Mouse (Mus musculus) cerebellum, postnatal 14 days (tissue): ENCODE measurements around the gene Nlgn3.

Experiments used
- DNase-seq, 2 experiments: peaks; one replicate each; pipeline ENCODE4 v3.0.0; 2021; ENCODE audit warnings: mixed read lengths in 2 of 2

Gene Nlgn3

GRCm38 (mm10) chrX:101299055-101299454, at the start of gene Nlgn3:
Nlgn3 (plus strand) TSS chrX:101299168.
- DNase-seq = peak; percentile 71 to 81

DNA sequence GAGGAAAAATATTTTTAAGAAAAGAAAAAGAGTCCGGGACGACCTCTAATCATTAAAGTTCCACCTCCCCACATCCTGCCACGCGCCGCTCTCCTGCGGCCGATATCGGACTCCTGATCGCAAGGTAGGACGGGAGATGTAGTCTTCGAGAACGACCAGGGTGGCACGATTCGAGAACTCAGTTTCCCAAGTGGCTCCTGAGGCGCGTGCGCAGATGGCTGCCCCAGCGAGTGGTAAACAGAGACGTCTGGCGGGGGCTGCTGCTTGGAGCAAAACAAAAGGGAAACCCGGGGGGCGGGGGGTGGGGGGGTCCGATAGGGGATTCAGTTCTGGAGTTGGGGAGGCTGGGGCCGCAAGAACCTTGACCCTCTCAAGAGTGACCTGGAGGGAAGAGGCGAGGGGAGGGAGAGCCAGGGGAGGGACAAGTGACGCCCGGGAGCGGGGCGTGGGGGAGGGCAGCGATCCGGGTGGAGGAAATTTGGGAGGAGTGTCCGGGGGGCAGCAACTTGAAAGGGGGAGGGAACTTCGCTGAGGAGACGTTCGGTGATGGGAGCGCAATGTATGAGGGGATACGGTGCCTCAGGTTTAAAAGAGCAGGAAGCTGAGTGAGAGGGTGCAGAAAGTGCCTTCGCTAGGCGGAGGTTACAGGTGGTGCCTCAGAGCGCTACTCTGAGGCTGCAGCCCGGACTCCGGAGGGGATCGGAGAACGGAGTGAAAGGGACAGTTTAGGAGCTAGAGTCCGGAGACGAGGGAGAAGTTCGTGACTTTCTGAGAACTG, 44.8 kb upstream of the Nlgn3 start, which contains the start of gene Foxo4:
Gene Foxo4 (plus strand): TSS at position 577 of the 778 bp plus-strand sequence.
- DNase-seq = peak; percentile 89 to 90

GRCm38 (mm10) chrX:101254740-101255139, 44.2 kb upstream of the Nlgn3 start:
- DNase-seq = peak; percentile 9 to 13

- DNase-seq = peak in 1 of 2 experiments; percentile 37
These were observed 42.4 kb upstream of the Nlgn3 start for GRCm38 (mm10) chrX:101256603-101257002.

DNA sequence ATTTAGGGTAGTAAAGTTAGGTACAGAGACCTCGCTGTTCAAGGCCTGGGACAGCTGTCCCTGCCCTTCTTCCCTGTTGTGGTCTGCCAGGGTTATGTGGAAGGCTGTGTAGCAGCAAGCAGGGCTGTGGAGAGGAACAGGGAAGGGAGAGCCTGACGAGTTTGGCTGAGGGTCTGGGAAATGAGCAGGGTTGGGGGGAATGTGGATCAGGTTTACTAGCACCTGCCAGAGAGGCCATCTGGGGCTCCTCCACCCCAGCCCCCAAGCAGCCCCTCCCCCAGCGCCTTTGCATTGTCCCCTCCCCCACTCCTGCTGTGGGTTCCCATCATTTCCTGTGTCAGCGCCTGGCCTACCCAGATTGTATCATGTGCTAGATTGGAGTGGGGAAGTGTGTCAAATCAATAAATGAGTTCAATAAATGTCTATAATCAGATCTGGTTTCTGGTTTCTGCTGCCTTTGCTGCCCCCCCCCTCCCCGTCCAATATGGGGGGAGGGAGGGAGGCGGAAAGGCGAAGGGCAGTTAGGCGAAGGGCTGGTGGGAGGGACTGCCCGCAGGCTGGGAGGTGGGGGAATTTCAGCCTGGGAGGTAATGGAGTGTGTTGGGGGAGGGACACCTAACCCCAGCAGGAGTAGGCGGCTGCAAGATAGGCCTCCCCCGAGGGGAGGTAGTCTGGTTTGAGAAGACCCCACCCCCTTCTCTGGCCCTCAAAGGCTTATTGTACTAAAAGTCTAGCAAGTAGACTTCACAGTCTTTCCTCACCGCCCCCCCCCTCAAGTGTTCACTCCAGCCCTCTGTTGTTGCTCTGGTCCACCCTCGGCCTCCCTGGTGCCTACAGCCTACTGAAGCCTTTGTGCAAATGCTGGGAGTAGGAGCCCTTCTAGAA, 38.3 kb upstream of the Nlgn3 start:
- peak in 1 of 2 experiments; percentile 57 for DNase-seq

DNA sequence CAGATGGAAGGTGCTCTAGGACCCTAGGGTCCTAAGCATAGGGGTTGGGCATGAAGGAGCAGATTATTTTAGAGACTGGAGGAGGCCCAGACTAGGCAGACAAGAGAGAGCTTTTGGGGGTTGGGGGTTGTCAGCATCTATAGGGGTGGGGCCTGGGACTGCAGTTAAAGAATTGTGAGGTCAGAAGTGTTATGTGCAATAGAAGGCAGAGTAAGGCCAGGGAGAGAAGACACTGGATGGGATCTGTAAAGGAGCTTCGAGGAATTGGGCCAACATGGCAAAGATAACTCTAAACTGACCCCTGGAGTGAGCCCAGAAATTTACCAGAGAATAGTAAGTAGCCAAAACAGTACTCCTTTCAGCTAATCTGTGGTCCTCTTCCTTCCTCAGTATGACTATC, 35.1 kb upstream of the Nlgn3 start, which contains the start of gene Gm614:
Gene Gm614 (minus strand): TSS at position 101 of the 400 bp plus-strand sequence.
- no peak for DNase-seq

GRCm38 (mm10) chrX:101266631-101267030, 32.3 kb upstream of the Nlgn3 start:
- DNase-seq = no peak

DNA sequence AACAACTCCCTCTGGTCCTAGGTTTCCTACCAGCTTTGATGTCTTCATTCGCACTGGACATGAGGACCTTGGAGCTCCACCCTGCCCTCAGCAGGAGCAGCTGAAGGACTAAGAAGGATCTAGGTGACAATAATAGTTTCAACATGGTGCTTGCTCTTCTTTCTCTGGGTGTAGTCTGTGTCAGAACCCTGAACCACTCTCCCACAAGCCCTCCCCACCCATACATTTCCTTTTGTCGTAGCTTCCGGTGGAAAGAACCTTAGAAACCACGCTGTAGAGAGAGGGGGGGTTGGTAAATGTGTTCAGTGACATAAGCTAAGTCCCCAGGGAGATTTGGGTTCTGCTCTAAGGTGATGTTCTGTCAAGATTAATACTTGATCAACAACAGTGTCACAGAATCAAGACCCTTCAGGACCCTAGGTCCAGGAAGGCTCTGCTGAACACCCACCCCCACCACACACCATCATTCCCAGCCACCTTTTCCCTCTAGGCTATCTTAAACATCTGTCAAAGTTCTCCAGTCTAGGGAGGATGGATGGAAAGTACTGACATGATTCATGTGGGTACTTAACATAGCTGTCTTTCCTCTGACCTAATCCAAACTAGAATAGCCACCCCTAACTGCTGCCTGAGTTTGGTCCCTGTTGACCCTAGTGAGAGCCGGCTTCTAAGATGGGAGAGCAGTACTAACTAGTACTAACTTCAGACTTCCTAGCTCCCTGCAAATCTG, 30.8 kb upstream of the Nlgn3 start, which contains the start of gene Il2rg:
Gene Il2rg (minus strand): TSS at position 231 of the 730 bp plus-strand sequence.
- no peak for DNase-seq

DNA sequence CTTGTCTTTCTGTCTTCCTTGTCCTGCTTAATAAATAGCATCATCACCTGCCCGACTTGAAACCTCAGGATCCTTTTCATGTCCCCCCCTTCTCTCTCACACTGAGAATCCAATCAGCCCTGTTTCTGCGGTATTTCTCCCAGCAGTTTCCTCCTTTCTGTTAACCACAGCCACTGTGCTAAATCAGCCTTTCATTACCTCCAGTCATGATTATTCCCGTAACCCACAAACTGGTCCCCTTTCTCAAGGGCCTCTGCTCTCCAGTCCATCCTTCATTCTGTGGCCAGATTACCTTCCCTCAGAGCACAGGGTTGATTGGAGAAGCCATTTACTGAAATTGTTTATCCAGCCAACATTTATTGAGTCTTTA, 30.2 kb upstream of the Nlgn3 start, which contains the start of gene Gm20489:
Gene Gm20489 (minus strand): TSS at position 269 of the 370 bp plus-strand sequence.
- no peak for DNase-seq

- no peak for DNase-seq
These were observed 25.6 kb upstream of the Nlgn3 start for GRCm38 (mm10) chrX:101273410-101273809.

GRCm38 (mm10) chrX:101273875-101274738, 24.9 kb upstream of the Nlgn3 start, which contains the start of gene Med12:
Med12 (plus strand) TSS chrX:101274030.
- peak; percentile 89 to 91 for DNase-seq

DNA sequence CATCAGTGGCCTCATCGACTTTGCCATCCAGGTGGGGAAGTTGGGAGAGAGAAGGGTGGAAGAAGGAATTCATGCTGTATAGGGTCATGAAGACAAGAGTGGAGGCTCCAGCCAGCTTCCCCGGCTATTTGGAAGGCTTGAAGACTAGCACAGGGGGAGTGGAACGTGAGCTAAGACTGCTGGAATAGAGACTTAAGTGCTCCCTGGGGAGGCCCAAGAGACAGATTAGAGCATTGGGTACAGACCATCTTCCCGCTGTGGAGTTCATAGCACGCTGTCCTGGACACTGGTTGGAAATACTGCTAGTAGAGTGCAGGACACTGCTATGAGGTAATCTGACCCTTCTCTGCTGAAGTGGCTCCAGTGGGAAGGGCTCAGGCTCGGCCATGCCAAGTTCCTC, 16.2 kb upstream of the Nlgn3 start:
- no peak for DNase-seq

GRCm38 (mm10) chrX:101285534-101285933, 13.4 kb upstream of the Nlgn3 start:
- peak; percentile 70 to 82 for DNase-seq

DNA sequence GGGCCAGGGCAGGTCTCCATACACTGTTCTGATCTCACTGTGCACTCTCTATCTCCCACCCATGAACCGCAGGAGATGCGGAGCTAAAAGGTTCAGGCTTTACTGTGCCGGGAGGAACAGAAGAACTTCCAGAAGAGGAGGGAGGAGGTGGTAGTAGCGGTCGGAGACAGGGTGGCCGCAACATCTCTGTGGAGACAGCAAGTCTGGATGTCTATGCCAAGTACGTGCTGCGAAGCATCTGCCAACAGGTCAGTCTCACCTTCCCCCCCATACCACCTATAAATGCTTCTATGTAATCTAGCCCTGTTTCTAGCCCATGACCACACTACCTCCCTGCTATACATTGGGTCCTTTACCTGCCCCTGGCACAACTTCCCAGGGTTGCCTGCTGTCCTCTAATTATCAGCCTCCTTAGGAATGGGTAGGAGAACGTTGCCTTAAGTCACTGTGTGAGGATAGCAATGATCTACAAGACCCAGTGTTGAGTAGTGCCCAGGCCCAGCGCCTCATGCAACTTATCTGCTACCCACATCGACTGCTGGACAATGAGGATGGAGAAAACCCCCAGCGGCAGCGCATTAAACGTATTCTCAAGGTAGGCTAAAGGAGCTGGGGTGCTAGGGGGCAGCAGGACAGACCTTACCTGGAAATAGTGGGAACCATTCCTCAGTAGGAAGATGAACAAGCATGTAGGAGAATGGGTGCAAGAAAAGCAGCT, 12.9 kb upstream of the Nlgn3 start:
- no peak for DNase-seq

GRCm38 (mm10) chrX:101287543-101287942, 11.4 kb upstream of the Nlgn3 start:
- DNase-seq = no peak

GRCm38 (mm10) chrX:101288432-101288831, 10.5 kb upstream of the Nlgn3 start:
- DNase-seq = no peak

DNA sequence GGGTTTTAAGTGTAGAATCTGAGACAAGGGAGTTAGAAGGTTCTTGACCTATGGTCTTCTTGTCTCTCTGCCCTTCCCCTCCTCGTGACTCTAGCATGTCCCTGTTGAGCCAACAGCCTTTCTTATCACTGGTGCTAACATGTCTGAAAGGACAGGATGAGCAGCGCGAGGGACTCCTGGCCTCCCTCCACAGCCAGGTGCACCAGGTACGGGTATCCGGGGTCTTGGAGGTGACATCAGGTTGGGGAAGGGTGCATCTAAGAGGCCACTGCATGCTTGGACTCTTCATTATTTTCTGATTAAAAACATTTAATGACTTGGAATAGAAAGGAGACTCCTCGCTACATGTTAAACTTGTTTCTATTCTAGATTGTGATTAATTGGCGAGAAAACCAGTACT, 9.9 kb upstream of the Nlgn3 start:
- DNase-seq = no peak

DNA sequence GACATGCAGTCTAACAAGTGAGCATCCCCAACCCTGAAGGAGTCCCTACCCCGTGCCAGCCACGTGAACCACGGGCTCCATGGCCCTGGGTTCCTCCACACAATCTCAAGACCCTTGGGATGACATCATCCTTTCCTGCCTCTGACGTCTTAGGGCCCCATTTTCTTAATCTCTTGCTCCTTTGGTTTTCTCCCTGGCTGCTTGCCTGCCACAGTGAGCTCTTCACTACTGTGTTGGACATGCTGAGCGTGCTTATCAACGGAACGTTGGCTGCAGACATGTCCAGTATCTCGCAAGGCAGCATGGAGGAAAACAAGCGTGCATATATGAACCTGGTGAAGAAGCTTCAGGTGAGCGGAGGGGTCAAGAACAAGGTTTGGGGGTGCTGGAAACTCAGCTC, 8.9 kb upstream of the Nlgn3 start:
- DNase-seq = no peak

DNA sequence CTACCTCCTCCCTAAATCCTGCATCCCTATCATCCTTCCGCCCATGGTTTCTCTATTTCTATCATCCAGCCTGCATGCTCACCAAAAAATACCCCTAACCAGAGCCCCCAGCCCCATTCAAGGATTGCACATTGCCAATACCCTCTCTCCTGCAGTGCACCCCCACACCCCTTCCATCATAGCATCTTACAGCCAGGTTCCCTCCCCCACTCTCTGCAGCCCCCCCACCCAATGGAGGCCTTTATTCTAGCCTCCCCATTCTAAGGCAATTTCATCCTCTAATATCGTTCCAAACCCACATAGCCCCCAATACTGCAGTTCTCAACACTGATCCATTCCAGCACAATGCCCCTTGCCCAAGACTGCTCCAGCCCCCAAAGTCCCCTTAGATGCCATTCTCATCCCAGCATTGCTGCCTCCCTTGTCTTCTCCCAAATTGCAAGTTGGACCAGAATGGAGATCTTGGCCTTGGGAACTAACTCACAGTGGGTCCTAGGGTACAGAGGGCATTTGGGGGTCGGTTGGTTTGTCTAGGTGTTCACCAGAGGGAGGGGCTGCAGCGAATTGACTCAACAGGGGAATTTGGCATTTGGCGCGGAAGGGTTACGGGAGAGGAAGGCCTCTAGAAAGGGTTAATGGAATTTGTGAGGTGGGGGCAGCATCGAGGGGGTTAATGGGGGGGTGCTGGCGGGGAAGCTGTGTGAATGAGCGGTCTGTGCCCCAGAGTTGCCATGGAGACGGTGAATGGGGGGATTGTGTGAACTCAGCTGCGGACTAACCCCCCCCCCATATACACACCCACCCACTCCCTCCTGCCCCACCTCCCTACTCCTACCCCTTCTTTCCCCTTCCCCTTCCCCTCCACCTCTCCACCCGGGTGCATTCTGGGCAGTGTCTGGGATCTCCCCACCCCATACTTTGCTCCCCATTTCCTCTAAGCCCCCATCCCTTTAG, 782 bp downstream of the Nlgn3 start:
- DNase-seq = peak; percentile 27 to 37
